Mouse (Mus musculus) G1E (cell line): ENCODE measurements around the gene Sqstm1.

Experiments
- CTCF ChIP-seq: IDR thresholded peaks from 2 replicates; pipeline ENCODE4 v1.5.1; 2012; ENCODE audit warnings: low read depth, low read length, inconsistent platforms, mixed read lengths
- TAL1 ChIP-seq: conservative IDR thresholded peaks from 2 replicates; pipeline ENCODE4 v1.6.1; 2012; ENCODE audit warnings: low read depth, low read length, inconsistent platforms, mixed read lengths

- no peak for TF ChIP-seq CTCF
- no peak for TF ChIP-seq TAL1
These were observed 48.1 kb downstream of the Sqstm1 start for GRCm38 (mm10) chr11:50162338-50163050.
